In the genomic region with DNA sequence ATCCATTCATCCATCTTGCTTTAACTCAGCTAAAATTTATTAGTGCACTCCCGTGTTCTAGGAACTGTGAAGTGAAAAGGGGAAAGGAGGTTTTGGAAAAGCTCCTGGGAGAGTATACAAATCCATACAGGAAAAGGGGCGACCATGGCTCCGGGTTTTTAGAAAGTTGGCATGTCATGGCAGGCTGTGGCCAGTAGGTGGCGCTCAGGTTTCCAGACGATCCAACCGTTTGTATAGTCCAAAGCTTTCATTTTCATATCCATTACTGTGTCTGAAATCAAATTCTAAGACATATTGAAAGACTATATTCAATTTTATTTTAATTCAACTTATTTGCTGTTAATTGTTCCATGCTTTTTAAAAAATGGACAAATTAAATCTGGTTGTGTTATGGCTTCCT, we compare ENCODE assay signal across 9 mouse cellular contexts. TPM values are rescaled to one million over a fixed set of nuclear protein-coding genes. Genes with fewer than 3 reads are reported as not detected.
DNase-seq lines count a peak whose midpoint lies in the region; TF ChIP-seq lines count a peak whose summit lies in the region.
"Had no signal": no experiment of that assay in that cellular context is flagged by ENCODE, and none has a peak within 500 bp of the region (broad histone marks: within the 10 kb centered on the region; RNA-seq: fewer than 3 reads in every experiment).

No protein-coding gene starts in this region.

- WGBS in lung, adult 2 months, result under 1% methylated on average over 6 of the region's 6 CpGs

- intact Hi-C loops in gastrocnemius, adult 2 months (cut with DNase I), result loop anchor here (1.0 kb wide), 1 partner anchor 227 kb away; no protein-coding TSS in a partner anchor

- no peak for TF ChIP-seq POLR2A in lung, adult 2 months (IDR thresholded peaks at IDR 0.05; ENCODE audit: borderline replicate concordance, extremely low read depth, low read depth, low read length)

- no peak overlapping the region for H3K27ac ChIP-seq in gastrocnemius, adult 2 months
- H3K27ac ChIP-seq: neural tube, embryonic 12.5 days had no signal

- peak; percentile 73 to 75 for DNase-seq in B cell, adult 2 months
- peak; percentile 32 for DNase-seq in ES-CJ7 (ENCODE audit: low read depth, low spot score)
- peak; percentile 78 for DNase-seq in cerebellum, adult 8-10 months
- peak; percentile 55 for DNase-seq in gastrocnemius, adult 2 months
- peak; percentile 34 to 81 for DNase-seq in kidney, postnatal 36 days
- peak; percentile 61 for DNase-seq in lung, adult 2 months
- peak; percentile 72 for DNase-seq in retina, postnatal 1 day
- DNase-seq in urinary bladder, postnatal 25 days (ENCODE audit: low spot score), result peak; percentile 68

- peaks cover 10% of the 10 kb centered on the region; the same call in 1 of the 2 replicates for H3K4me1 ChIP-seq in lung, adult 2 months (ENCODE audit: control insufficient read depth, insufficient read depth, low read length)

- TF ChIP-seq CTCF in gastrocnemius, adult 2 months (IDR thresholded peaks at IDR 0.05), result peak; percentile 98
- TF ChIP-seq CTCF in lung, adult 2 months (IDR thresholded peaks at IDR 0.05; ENCODE audit: insufficient read depth, low read length), result peak; percentile 85

- H3K4me3 ChIP-seq in gastrocnemius, adult 2 months, result no peak overlapping the region
- no peak overlapping the region for H3K4me3 ChIP-seq in lung, adult 2 months (replicated peaks; ENCODE audit: extremely low read depth, low read depth, low read length)
- H3K4me3 ChIP-seq: neural tube, embryonic 12.5 days had no signal

RNA-seq across cellular contexts. Expression of a gene that starts 12.8 kb away (rescaled TPM):
- total RNA-seq in gastrocnemius, adult 2 months (2021), result not detected
- polyA plus RNA-seq in lung, adult 2 months (2012; rRNA removed), result 0.41 and 0.90 TPM in 2 replicates

RNA-seq across cellular contexts. Expression of a gene that starts 14.4 kb away (rescaled TPM):
- 10 to 100 TPM; 18.5 to 36.0 TPM for total RNA-seq in gastrocnemius, adult 2 months (2021)
- polyA plus RNA-seq in lung, adult 2 months (2012; rRNA removed), result 23.9 and 33.9 TPM in 2 replicates

RNA-seq across cellular contexts. Expression of a gene that starts 46.3 kb away (rescaled TPM):
- total RNA-seq in gastrocnemius, adult 2 months (2021), result 100 to 1,000 TPM in 1 of 2 experiments, 10 to 100 TPM in 1; 77.1 to 238 TPM
- 8.8 and 38.0 TPM in 2 replicates for polyA plus RNA-seq in lung, adult 2 months (2012; rRNA removed)
